Comparison of ENCODE assay signal across 14 mouse cellular contexts in genomic region chr10:95408487-95408886, GRCm38 (mm10).
"Had no signal": no experiment of that assay in that cellular context is flagged by ENCODE, and none has a peak within 500 bp of the region (broad histone marks: within the 10 kb centered on the region; RNA-seq: fewer than 3 reads in every experiment).

No protein-coding gene starts in this region.

- H3K27ac ChIP-seq: liver, embryonic 13.5 days; liver, embryonic 15.5 days; midbrain, embryonic 10.5 days; midbrain, embryonic 13.5 days; midbrain, embryonic 15.5 days; neural tube, embryonic 12.5 days; stomach, embryonic 15.5 days; stomach, postnatal 0 days had no signal

- H3K27me3 ChIP-seq: midbrain, embryonic 15.5 days; neural tube, embryonic 12.5 days; stomach, embryonic 15.5 days had no signal

- H3K4me1 ChIP-seq: liver, embryonic 13.5 days; liver, embryonic 15.5 days; midbrain, embryonic 10.5 days; midbrain, embryonic 13.5 days; stomach, embryonic 15.5 days had no signal

- H3K9ac ChIP-seq: liver, embryonic 13.5 days; liver, embryonic 15.5 days; lung, embryonic 14.5 days; midbrain, embryonic 13.5 days; midbrain, embryonic 15.5 days; neural tube, embryonic 12.5 days; stomach, embryonic 15.5 days had no signal

- H3K36me3 ChIP-seq: liver, embryonic 13.5 days; liver, embryonic 15.5 days; midbrain, embryonic 10.5 days; midbrain, embryonic 15.5 days; stomach, embryonic 15.5 days had no signal

- DNase-seq: liver, embryonic 13.5 days; lung, adult 18-20 months; right cerebral cortex, postnatal 14 days; thymus, adult 2 months; thymus, postnatal 14 days; thymus, postnatal 36 days had no signal

- H3K4me2 ChIP-seq: liver, embryonic 13.5 days; liver, embryonic 15.5 days; lung, embryonic 14.5 days; midbrain, embryonic 13.5 days; midbrain, embryonic 15.5 days; neural tube, embryonic 12.5 days; stomach, embryonic 15.5 days had no signal

- H3K4me3 ChIP-seq: liver, embryonic 13.5 days; liver, embryonic 15.5 days; midbrain, embryonic 10.5 days; midbrain, embryonic 13.5 days; midbrain, embryonic 15.5 days; neural tube, embryonic 12.5 days; stomach, embryonic 15.5 days had no signal

- ATAC-seq: midbrain, embryonic 13.5 days; midbrain, embryonic 15.5 days had no signal

- H3K9me3 ChIP-seq: liver, embryonic 13.5 days; liver, embryonic 15.5 days; midbrain, embryonic 10.5 days; midbrain, embryonic 13.5 days; midbrain, embryonic 15.5 days; neural tube, embryonic 12.5 days; stomach, embryonic 15.5 days had no signal
